Mouse (Mus musculus) heart, postnatal 0 days (tissue): Measurements from ENCODE around the gene Wnt3. TPM values are rescaled to one million over a fixed set of nuclear protein-coding genes. Genes with fewer than 3 reads are reported as not detected.

Source experiments
- ATAC-seq: fragments of 200-750 bp; cut with Nextera tagmentation; 2 replicates; pipeline ENCODE4 v1.8.0; 2017; ENCODE audit warnings: low read depth, moderate number of reproducible peaks, moderate library complexity; ENCODE audit not compliant: insufficient read depth
- DNase-seq: peaks from one replicate; pipeline ENCODE4 v3.0.0-alpha.2; 2016; ENCODE audit warnings: low spot score
- H3K27ac ChIP-seq: fragments of 300-500 bp; sonication (generic); 2 replicates; pipeline ENCODE4 v1.5.1; 2014; ENCODE audit warnings: low read depth, mild to moderate bottlenecking
- H3K27me3 ChIP-seq: fragments of 300-500 bp; sonication (generic); 2 replicates; pipeline ENCODE4 v1.6.1; 2014; ENCODE audit warnings: low read length, mixed read lengths; ENCODE audit not compliant: control insufficient read depth, insufficient read depth
- H3K36me3 ChIP-seq: fragments of 300-500 bp; sonication (generic); replicated peaks from 2 replicates; pipeline ENCODE4 v1.6.1; 2014; ENCODE audit warnings: low read length, mixed read lengths; ENCODE audit not compliant: control insufficient read depth, insufficient read depth
- H3K4me1 ChIP-seq: fragments of 300-500 bp; sonication (generic); 2 replicates; pipeline ENCODE4 v1.6.1; 2014; ENCODE audit warnings: antibody characterized with exemption; ENCODE audit not compliant: control insufficient read depth, insufficient read depth
- H3K4me2 ChIP-seq: fragments of 300-500 bp; sonication (generic); 2 replicates; pipeline ENCODE4 v1.6.1; 2014; ENCODE audit warnings: low read depth, mild to moderate bottlenecking, low read length, moderate library complexity
- H3K4me3 ChIP-seq: fragments of 300-500 bp; sonication (generic); 2 replicates; pipeline ENCODE4 v1.5.1; 2014; ENCODE audit warnings: low read depth, low read length
- H3K9ac ChIP-seq: fragments of 300-500 bp; sonication (generic); replicated peaks from 2 replicates; pipeline ENCODE4 v1.6.1; 2014; ENCODE audit warnings: low read depth, low read length, mixed read lengths
- H3K9me3 ChIP-seq: fragments of 300-500 bp; sonication (generic); replicated peaks from 2 replicates; pipeline ENCODE4 v1.6.1; 2016; ENCODE audit warnings: low read length; ENCODE audit not compliant: control insufficient read depth
- CTCF ChIP-seq: IDR thresholded peaks from 2 replicates; pipeline ENCODE4 v1.5.1; 2016; ENCODE audit warnings: antibody characterized with exemption, control low read depth, low read depth
- EP300 ChIP-seq: IDR thresholded peaks from 2 replicates; pipeline ENCODE4 v1.6.1; 2016; ENCODE audit warnings: antibody characterized with exemption, low read depth
- WGBS: fragments of 180-500 bp; shearing (Covaris S2); extraction: QIAGEN DNeasy Blood & Tissue Kit; methylation state at CpG from one replicate; pipeline ENCODE4 v1.1.7; 2014; 5-methylcytosine and 5-hydroxymethylcytosine counted together
- polyA plus RNA-seq: library from polyadenylated mRNA; unstranded; fragments of >200 nt; fragmentation: Nextera tagmentation; extraction: Ambion mirVana; gene quantifications from 2 replicates; pipeline ENCODE4 v1.2.1, GENCODE M21; 2015
- total RNA-seq: library from RNA; depleted of rRNA; stranded (reverse); fragments of >200 nt; gene quantifications from 2 replicates; pipeline ENCODE4 v1.2.3, GENCODE M21; 2014; ENCODE audit warnings: low replicate concordance

Gene Wnt3
- total and polyA plus RNA-seq, 2 experiments from 2014 or later = not detected

GRCm38 (mm10) chr11:103831766-103832165, 57.8 kb downstream of the Wnt3 start:
- ATAC-seq (no peak), DNase-seq (no peak)
- Histone ChIP-seq H3K4me1 (no peaks in the 10 kb centered on the region), H3K9ac (no peak overlapping the region), H3K27me3 (no peaks in the 10 kb centered on the region), H3K9me3 (no peaks in the 10 kb centered on the region), H3K4me2 (no peak overlapping the region), H3K36me3 (peaks cover 5% of the 10 kb centered on the region; the same call in 1 of the 2 replicates), H3K27ac (no peak overlapping the region), H3K4me3 (no peak overlapping the region)
- TF ChIP-seq CTCF (no peak), EP300 (no peak)
- 80% methylated on average over 3 of the region's 3 CpGs for WGBS

GRCm38 (mm10) chr11:103832331-103832730, 58.4 kb downstream of the Wnt3 start:
- Histone ChIP-seq H3K36me3 (peaks cover 5% of the 10 kb centered on the region; the same call in 1 of the 2 replicates), H3K4me1 (no peaks in the 10 kb centered on the region), H3K9ac (no peak overlapping the region), H3K4me2 (no peak overlapping the region), H3K27ac (no peak overlapping the region), H3K9me3 (no peaks in the 10 kb centered on the region), H3K4me3 (no peak overlapping the region), H3K27me3 (no peaks in the 10 kb centered on the region)
- DNase-seq (no peak), ATAC-seq (no peak)
- WGBS = 86% methylated on average over 4 of the region's 4 CpGs
- TF ChIP-seq EP300 = no peak

- Histone ChIP-seq H3K4me2 (no peak overlapping the region), H3K4me1 (no peaks in the 10 kb centered on the region), H3K9me3 (no peaks in the 10 kb centered on the region), H3K27me3 (no peaks in the 10 kb centered on the region), H3K36me3 (no peaks in the 10 kb centered on the region), H3K27ac (no peak overlapping the region), H3K4me3 (no peak overlapping the region), H3K9ac (no peak overlapping the region)
- TF ChIP-seq CTCF (no peak), EP300 (no peak)
- ATAC-seq = no peak
- 67% methylated on average over 2 of the region's 2 CpGs for WGBS
- no peak for DNase-seq
Measured at GRCm38 (mm10) chr11:103838955-103839354, 65.0 kb downstream of the Wnt3 start.

GRCm38 (mm10) chr11:103840834-103841233, 66.9 kb downstream of the Wnt3 start:
- WGBS = 37% methylated on average over 11 of the region's 11 CpGs
- 0 out of 2 replicates have a peak overlapping the region, but pooled peaks have one; percentile 7 for H3K4me2 ChIP-seq
- H3K36me3 ChIP-seq = peaks cover 3% of the 10 kb centered on the region; the same call in 1 of the 2 replicates
- no peak overlapping the region; the same call in 1 of the 2 replicates for H3K27ac ChIP-seq
- H3K9me3 ChIP-seq = no peaks in the 10 kb centered on the region
- no peak overlapping the region for H3K9ac ChIP-seq
- no peak overlapping the region for H3K4me3 ChIP-seq
- no peaks in the 10 kb centered on the region for H3K27me3 ChIP-seq
- no peaks in the 10 kb centered on the region for H3K4me1 ChIP-seq
- TF ChIP-seq CTCF (no peak), EP300 (no peak)
- ATAC-seq (no peak), DNase-seq (no peak)

- Histone ChIP-seq H3K4me1 (no peaks in the 10 kb centered on the region), H3K9ac (no peak overlapping the region), H3K36me3 (peaks cover 28% of the 10 kb centered on the region), H3K9me3 (no peaks in the 10 kb centered on the region), H3K27me3 (no peaks in the 10 kb centered on the region), H3K4me3 (no peak overlapping the region), H3K27ac (no peak overlapping the region), H3K4me2 (no peak overlapping the region)
- WGBS = 85% methylated on average over 11 of the region's 11 CpGs
- no peak for TF ChIP-seq CTCF
- no peak for TF ChIP-seq EP300
- ATAC-seq = no peak
- no peak for DNase-seq
Measured at GRCm38 (mm10) chr11:103848287-103848686, 74.3 kb downstream of the Wnt3 start.

- no peaks in the 10 kb centered on the region for H3K9me3 ChIP-seq
- no peaks in the 10 kb centered on the region for H3K4me1 ChIP-seq
- DNase-seq = peak; percentile 30
- H3K4me3 ChIP-seq = no peak overlapping the region
- H3K9ac ChIP-seq = no peak overlapping the region
- no peaks in the 10 kb centered on the region for H3K27me3 ChIP-seq
- no peak for TF ChIP-seq EP300
- no peak for TF ChIP-seq CTCF
- 50% methylated on average over 16 of the region's 16 CpGs for WGBS
- no peak overlapping the region for H3K4me2 ChIP-seq
- ATAC-seq = peak; percentile 20; the same call in 1 of the 2 replicates
- H3K36me3 ChIP-seq = peaks cover 21% of the 10 kb centered on the region
- no peak overlapping the region for H3K27ac ChIP-seq
Measured at GRCm38 (mm10) chr11:103852590-103853283, 78.8 kb downstream of the Wnt3 start.
